In genomic region chr6:145418856-145419255, GRCm38 (mm10) we compare ENCODE assay signal across 22 mouse cellular contexts.
DNase-seq lines count a peak whose midpoint lies in the region; ATAC-seq and TF ChIP-seq lines count a peak whose summit lies in the region.
"Had no signal": no experiment of that assay in that cellular context is flagged by ENCODE, and none has a peak within 500 bp of the region (broad histone marks: within the 10 kb centered on the region; RNA-seq: fewer than 3 reads in every experiment).

No protein-coding gene starts in this region.

- no peak overlapping the region for H3K9ac ChIP-seq in stomach, postnatal 0 days (ENCODE audit: low read length)
- H3K9ac ChIP-seq in forebrain, embryonic 11.5 days (ENCODE audit: low read length), result no peak overlapping the region
- H3K9ac ChIP-seq: embryonic facial prominence, embryonic 12.5 days; forebrain, embryonic 12.5 days had no signal

- H3K27ac ChIP-seq in heart, embryonic 10.5 days, result no peak overlapping the region
- H3K27ac ChIP-seq in stomach, postnatal 0 days (replicated peaks), result no peak overlapping the region
- H3K27ac ChIP-seq in forebrain, embryonic 11.5 days (ENCODE audit: low read depth, low read length), result no peak overlapping the region
- H3K27ac ChIP-seq: embryonic facial prominence, embryonic 12.5 days; forebrain, embryonic 12.5 days had no signal

- H3K4me1 ChIP-seq in heart, embryonic 10.5 days, result peaks cover 11% of the 10 kb centered on the region; the same call in 1 of the 2 replicates
- no peaks in the 10 kb centered on the region for H3K4me1 ChIP-seq in stomach, postnatal 0 days (replicated peaks; ENCODE audit: control insufficient read depth, insufficient read depth)
- H3K4me1 ChIP-seq in forebrain, embryonic 11.5 days (replicated peaks; ENCODE audit: control insufficient read depth, insufficient read depth, low read length), result no peaks in the 10 kb centered on the region
- H3K4me1 ChIP-seq: forebrain, embryonic 12.5 days had no signal

- no peak overlapping the region for H3K4me3 ChIP-seq in heart, embryonic 10.5 days
- H3K4me3 ChIP-seq in stomach, postnatal 0 days (ENCODE audit: low read depth, low read length), result no peak overlapping the region
- no peak overlapping the region for H3K4me3 ChIP-seq in forebrain, embryonic 11.5 days (ENCODE audit: low read depth, low read length)
- H3K4me3 ChIP-seq: embryonic facial prominence, embryonic 10.5 days; embryonic facial prominence, embryonic 12.5 days; forebrain, embryonic 12.5 days had no signal

- WGBS in heart, embryonic 10.5 days, result 89% methylated on average over 5 of the region's 5 CpGs
- 97% methylated on average over 5 of the region's 5 CpGs for WGBS in stomach, postnatal 0 days
- WGBS in forebrain, embryonic 11.5 days, result 94% methylated on average over 5 of the region's 5 CpGs

- H3K9me3 ChIP-seq in heart, embryonic 10.5 days, result no peaks in the 10 kb centered on the region
- H3K9me3 ChIP-seq in stomach, postnatal 0 days (ENCODE audit: control insufficient read depth, low read length), result no peaks in the 10 kb centered on the region
- H3K9me3 ChIP-seq in forebrain, embryonic 11.5 days (ENCODE audit: control insufficient read depth, low read length), result no peaks in the 10 kb centered on the region
- H3K9me3 ChIP-seq: embryonic facial prominence, embryonic 10.5 days; embryonic facial prominence, embryonic 12.5 days; forebrain, embryonic 12.5 days had no signal

- no peaks in the 10 kb centered on the region for H3K27me3 ChIP-seq in heart, embryonic 10.5 days (ENCODE audit: insufficient read depth, poor library complexity, severe bottlenecking)
- no peaks in the 10 kb centered on the region for H3K27me3 ChIP-seq in stomach, postnatal 0 days (ENCODE audit: control insufficient read depth, insufficient read depth, low read length)
- no peaks in the 10 kb centered on the region for H3K27me3 ChIP-seq in forebrain, embryonic 11.5 days (ENCODE audit: control insufficient read depth, insufficient read depth, low read length)
- H3K27me3 ChIP-seq: embryonic facial prominence, embryonic 12.5 days; forebrain, embryonic 12.5 days; Patski had no signal

- no peak for TF ChIP-seq EP300 in stomach, postnatal 0 days (optimal IDR thresholded peaks at IDR 0.05)

- no peak overlapping the region for H3K4me2 ChIP-seq in stomach, postnatal 0 days (replicated peaks; ENCODE audit: low read depth)
- H3K4me2 ChIP-seq in forebrain, embryonic 11.5 days (ENCODE audit: low read depth, low read length, severe bottlenecking), result no peak overlapping the region
- H3K4me2 ChIP-seq: embryonic facial prominence, embryonic 12.5 days; forebrain, embryonic 12.5 days had no signal

- H3K36me3 ChIP-seq in heart, embryonic 10.5 days, result no peaks in the 10 kb centered on the region
- no peaks in the 10 kb centered on the region for H3K36me3 ChIP-seq in stomach, postnatal 0 days (ENCODE audit: control insufficient read depth, insufficient read depth, low read length)
- no peaks in the 10 kb centered on the region for H3K36me3 ChIP-seq in forebrain, embryonic 11.5 days (ENCODE audit: control insufficient read depth, insufficient read depth, low read length)
- H3K36me3 ChIP-seq: embryonic facial prominence, embryonic 10.5 days; embryonic facial prominence, embryonic 12.5 days; forebrain, embryonic 12.5 days had no signal

- no peak for ATAC-seq in stomach, postnatal 0 days (ENCODE audit: low FRiP score, low TSS enrichment)
- ATAC-seq in forebrain, embryonic 11.5 days (replicated peaks; ENCODE audit: low FRiP score), result no peak
- ATAC-seq: activated CD4-positive, CD25-positive, alpha-beta regulatory T cell, adult 4 months; forebrain, embryonic 14.5 days; forebrain, embryonic 16.5 days had no signal

- no peak for TF ChIP-seq CTCF in stomach, postnatal 0 days (IDR thresholded peaks at IDR 0.05; ENCODE audit: low read depth)

- intact Hi-C loops in heart, postnatal 10 days (cut with DNase I), result loop anchor here (2.0 kb wide), 1 partner anchor 374 kb away; no protein-coding TSS in a partner anchor

- DNase-seq in heart, embryonic 10.5 days (ENCODE audit: low spot score), result peak; percentile 51
- no peak for DNase-seq in heart, postnatal 10 days
- DNase-seq in kidney, postnatal 10 days, result peak; percentile 1
- DNase-seq in kidney, postnatal 25 days, result no peak
- DNase-seq in induced T-regulatory cell, adult 2 months (ENCODE audit: low read depth), result peak; percentile 4
- DNase-seq in stomach, postnatal 0 days (ENCODE audit: low spot score), result peak; percentile 5
- DNase-seq in forebrain, embryonic 11.5 days (ENCODE audit: low spot score), result no peak
- DNase-seq: adrenal gland, adult 8-10 months; adrenal gland, postnatal 14 days; adrenal gland, postnatal 36 days; cerebellum, adult 11-12 months; cerebellum, adult 2 months; cerebellum, adult 9-10 months; cerebellum, postnatal 10 days; cerebellum, postnatal 25 days had no signal

Comparison
In these comparisons a context has a peak if more than half of its experiments do, and no peak if none do; other contexts are left out.
1. DNase-seq: peak in heart, embryonic 10.5 days (single experiment), kidney, postnatal 10 days (single experiment), induced T-regulatory cell, adult 2 months (single experiment) and stomach, postnatal 0 days (single experiment); none in heart, postnatal 10 days (0 of 2), kidney, postnatal 25 days (0 of 2) and forebrain, embryonic 11.5 days (single experiment).